Mouse (Mus musculus): Measurements from ENCODE around the gene Ugt1a8. TPM values are rescaled to one million over a fixed set of nuclear protein-coding genes. Genes with fewer than 3 reads are reported as not detected.
"Not testable (repeated sequence)": the region's sequence is repeated elsewhere in the genome, so short reads cannot be mapped to it uniquely, and the experiment has no call there.

Gene Ugt1a8
- total RNA-seq, 2 experiments from 2014 or later: not detected

GRCm38 (mm10) chr1:88125827-88126360, 38.3 kb downstream of the Ugt1a8 start:
- TF ChIP-seq CTCF (IDR thresholded peaks at IDR 0.05): 0 out of 2 replicates have a peak, but pooled peaks have one; percentile 4
- H3K4me3 ChIP-seq; DNase-seq; H3K27ac ChIP-seq; intact Hi-C loops (cut with DNase I): not testable (repeated sequence)

GRCm38 (mm10) chr1:88129091-88129490, 41.5 kb downstream of the Ugt1a8 start:
- DNase-seq; H3K27ac ChIP-seq; H3K4me3 ChIP-seq; intact Hi-C loops (cut with DNase I): not testable (repeated sequence)

- intact Hi-C loops (cut with DNase I); H3K4me3 ChIP-seq; DNase-seq; H3K27ac ChIP-seq: not testable (repeated sequence)
These were observed 42.6 kb downstream of the Ugt1a8 start for GRCm38 (mm10) chr1:88130223-88130622.

DNA sequence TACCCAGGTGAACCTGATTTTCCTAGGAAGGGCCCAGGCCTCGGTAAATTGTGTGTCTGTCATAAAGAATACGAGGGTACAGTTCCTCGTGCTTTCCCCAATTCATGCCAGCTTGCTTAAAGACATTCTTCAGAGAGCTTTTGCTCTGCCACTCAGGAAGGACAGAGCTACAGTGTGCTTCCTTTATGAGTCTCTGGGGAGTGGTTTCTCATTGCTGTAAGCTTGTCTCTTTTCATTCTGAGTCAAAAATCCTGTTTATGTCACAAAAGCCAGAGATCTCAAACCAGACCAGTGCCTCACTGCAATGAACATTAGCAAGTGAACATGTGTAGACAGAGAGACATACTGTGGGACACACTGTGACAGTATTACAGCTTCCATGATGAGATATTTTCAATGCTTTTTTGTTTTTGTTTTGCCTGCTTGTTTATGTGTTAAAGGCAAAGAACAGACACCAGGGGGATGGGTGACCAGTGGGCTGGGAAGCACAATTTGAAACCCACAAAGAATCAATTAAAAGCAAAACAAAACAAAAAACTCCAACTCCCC, 46.4 kb downstream of the Ugt1a8 start:
- peak overlapping the region; percentile 40; the same call in 1 of the 2 replicates for H3K27ac ChIP-seq
- TF ChIP-seq CTCF (IDR thresholded peaks at IDR 0.05): no peak
- no peak overlapping the region for H3K4me3 ChIP-seq
- no peak for DNase-seq
- intact Hi-C loops (cut with DNase I): no loop called here

DNA sequence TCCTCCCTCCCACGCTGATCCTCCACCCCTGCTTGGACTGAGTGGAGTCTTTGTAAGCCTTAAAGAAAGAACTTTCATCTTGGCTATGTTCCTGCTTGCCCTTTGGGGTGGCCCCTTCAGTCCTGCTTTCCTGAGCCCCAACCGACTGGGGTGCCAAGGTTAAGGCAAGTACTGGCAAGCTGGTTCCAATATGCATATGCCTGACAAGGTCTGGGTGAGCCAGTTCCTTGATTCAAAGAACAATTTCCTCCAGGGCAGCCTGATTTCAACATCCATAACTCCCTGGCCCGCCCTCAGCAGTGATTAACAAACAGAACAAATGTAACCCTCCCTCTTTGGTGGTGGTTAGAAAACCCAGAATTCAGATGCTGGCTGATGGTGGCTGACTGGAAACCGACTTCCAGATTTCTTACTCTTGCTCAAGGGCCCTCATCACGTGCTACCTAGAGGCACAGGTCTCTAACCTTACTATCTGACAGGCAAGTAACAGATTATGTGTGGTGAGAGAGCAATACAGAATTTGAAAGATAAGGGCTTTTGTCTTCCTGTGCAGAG, 46.9 kb downstream of the Ugt1a8 start, which contains the start of gene Ugt1a6a:
TSS of gene Ugt1a6a (plus strand) at position 353 of the 555 bp plus-strand sequence.
- peak; percentile 18 for DNase-seq
- H3K27ac ChIP-seq: peak within 1 kb of the TSS; percentile 54
- H3K4me3 ChIP-seq; intact Hi-C loops (cut with DNase I): not testable (repeated sequence)

DNA sequence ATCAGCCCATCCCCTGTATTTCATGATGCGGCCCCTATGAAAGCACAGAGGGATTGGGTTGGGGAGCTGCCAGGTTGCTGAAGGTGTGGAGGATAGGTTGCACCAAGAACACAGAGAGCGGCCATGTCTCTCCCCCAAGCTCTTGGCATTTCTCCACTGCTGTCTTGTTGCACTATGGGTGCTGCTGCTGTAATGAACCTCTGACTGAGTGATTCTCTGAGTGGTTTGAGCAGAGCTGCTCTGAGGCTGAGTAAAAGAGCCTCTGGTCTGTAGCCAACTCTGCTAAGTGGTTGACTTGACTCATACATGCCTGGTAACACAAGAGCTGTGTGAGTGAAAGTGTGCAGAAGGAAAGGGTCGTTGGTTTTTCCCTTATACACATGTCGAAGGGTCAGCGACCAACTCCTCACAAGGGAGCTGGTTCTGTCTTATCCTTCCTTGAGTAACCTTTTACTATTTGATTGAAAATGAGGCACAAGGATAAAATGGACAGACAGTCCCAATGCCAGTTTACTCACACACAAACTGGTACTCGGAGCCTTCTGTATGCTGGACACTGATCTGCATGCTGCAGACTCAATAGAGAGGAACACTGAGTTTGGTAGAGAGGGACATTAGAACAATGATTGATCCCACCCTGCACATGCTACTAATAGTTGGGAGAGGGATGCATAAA, 47.8 kb downstream of the Ugt1a8 start:
- intact Hi-C loops (cut with DNase I); DNase-seq; H3K4me3 ChIP-seq; H3K27ac ChIP-seq: not testable (repeated sequence)

GRCm38 (mm10) chr1:88136646-88137045, 49.0 kb downstream of the Ugt1a8 start:
- intact Hi-C loops (cut with DNase I): no loop called here
- no peak for TF ChIP-seq CTCF (IDR thresholded peaks at IDR 0.05)
- no peak for DNase-seq

GRCm38 (mm10) chr1:88137264-88137663, 49.7 kb downstream of the Ugt1a8 start:
- intact Hi-C loops (cut with DNase I): no loop called here
- no peak for DNase-seq
- Histone ChIP-seq H3K4me3 (no peak overlapping the region), H3K27ac (no peak overlapping the region)
- no peak for TF ChIP-seq CTCF (IDR thresholded peaks at IDR 0.05)

More at GRCm38 (mm10) chr1:88136646-88137045, 49.0 kb downstream of the Ugt1a8 start:
- Histone ChIP-seq H3K4me3 (no peak overlapping the region), H3K27ac (no peak overlapping the region)

- no peak for DNase-seq
- Histone ChIP-seq H3K27ac (no peak overlapping the region), H3K4me3 (no peak overlapping the region)
- TF ChIP-seq CTCF (IDR thresholded peaks at IDR 0.05): no peak
- intact Hi-C loops (cut with DNase I): no loop called here
These were observed 50.5 kb downstream of the Ugt1a8 start for GRCm38 (mm10) chr1:88138145-88138544.

- H3K27ac ChIP-seq; H3K4me3 ChIP-seq; DNase-seq; intact Hi-C loops (cut with DNase I): not testable (repeated sequence)
These were observed 52.9 kb downstream of the Ugt1a8 start for GRCm38 (mm10) chr1:88140492-88140891.

- H3K4me3 ChIP-seq; intact Hi-C loops (cut with DNase I); H3K27ac ChIP-seq: not testable (repeated sequence)
- peak; percentile 31 for DNase-seq
- TF ChIP-seq CTCF (IDR thresholded peaks at IDR 0.05): peak; percentile 37
These were observed 56.5 kb downstream of the Ugt1a8 start for GRCm38 (mm10) chr1:88143966-88144675.

GRCm38 (mm10) chr1:88145278-88145677, 57.7 kb downstream of the Ugt1a8 start:
- DNase-seq; H3K4me3 ChIP-seq; H3K27ac ChIP-seq; intact Hi-C loops (cut with DNase I): not testable (repeated sequence)

- DNase-seq; H3K4me3 ChIP-seq; H3K27ac ChIP-seq; intact Hi-C loops (cut with DNase I): not testable (repeated sequence)
These were observed 62.5 kb downstream of the Ugt1a8 start for GRCm38 (mm10) chr1:88150133-88150532.
